Comparison of ENCODE assay signal across 9 mouse cellular contexts in genomic region chr2:59772261-59772683, GRCm38 (mm10).
DNase-seq lines count a peak whose midpoint lies in the region; ATAC-seq lines count a peak whose summit lies in the region.
"Had no signal": no experiment of that assay in that cellular context is flagged by ENCODE, and none has a peak within 500 bp of the region (broad histone marks: within the 10 kb centered on the region; RNA-seq: fewer than 3 reads in every experiment).

No protein-coding gene starts in this region.

- H3K4me2 ChIP-seq in embryonic facial prominence, embryonic 12.5 days (replicated peaks) = peak overlapping the region; percentile 21; the same call in 1 of the 2 replicates
- 0 out of 2 replicates have a peak overlapping the region, but pooled peaks have one; percentile 2 for H3K4me2 ChIP-seq in kidney, embryonic 14.5 days (replicated peaks; ENCODE audit: low read depth, low read length)
- H3K4me2 ChIP-seq in neural tube, embryonic 12.5 days (replicated peaks) = peak overlapping the region; percentile 40

- 31% methylated on average over 12 of the region's 12 CpGs for WGBS in embryonic facial prominence, embryonic 12.5 days
- 17% methylated on average over 12 of the region's 12 CpGs for WGBS in kidney, embryonic 14.5 days
- WGBS in neural tube, embryonic 12.5 days = 25% methylated on average over 12 of the region's 12 CpGs

- H3K9ac ChIP-seq in embryonic facial prominence, embryonic 12.5 days = no peak overlapping the region
- H3K9ac ChIP-seq in kidney, embryonic 14.5 days (ENCODE audit: low read depth, low read length) = peak overlapping the region; percentile 18; the same call in 1 of the 2 replicates
- no peak overlapping the region for H3K9ac ChIP-seq in neural tube, embryonic 12.5 days

- H3K4me3 ChIP-seq in embryonic facial prominence, embryonic 12.5 days = no peak overlapping the region
- H3K4me3 ChIP-seq in kidney, embryonic 14.5 days (ENCODE audit: low read length) = no peak overlapping the region
- H3K4me3 ChIP-seq in neural tube, embryonic 12.5 days = no peak overlapping the region
- H3K4me3 ChIP-seq: gastrocnemius, adult 2 months had no signal

- H3K9me3 ChIP-seq in embryonic facial prominence, embryonic 12.5 days = no peaks in the 10 kb centered on the region
- no peaks in the 10 kb centered on the region for H3K9me3 ChIP-seq in kidney, embryonic 14.5 days (ENCODE audit: control insufficient read depth, low read length)
- H3K9me3 ChIP-seq in neural tube, embryonic 12.5 days = no peaks in the 10 kb centered on the region

- peak; percentile 64 for DNase-seq in kidney, adult 11 months
- no peak for DNase-seq in kidney, adult 18-20 months
- DNase-seq in right cerebral cortex, adult 2 months (ENCODE audit: low spot score in 2 of 2) = no peak
- DNase-seq in B cell, adult 2 months = no peak
- DNase-seq in cerebellum, postnatal 10 days = no peak
- DNase-seq: gastrocnemius, adult 2 months had no signal

- H3K27ac ChIP-seq in embryonic facial prominence, embryonic 12.5 days = peak overlapping the region; percentile 73
- H3K27ac ChIP-seq in kidney, embryonic 14.5 days (ENCODE audit: low read depth, low read length) = peak overlapping the region; percentile 83
- H3K27ac ChIP-seq in neural tube, embryonic 12.5 days = no peak overlapping the region
- H3K27ac ChIP-seq: gastrocnemius, adult 2 months had no signal

- no peaks in the 10 kb centered on the region for H3K36me3 ChIP-seq in embryonic facial prominence, embryonic 12.5 days
- peaks cover 27% of the 10 kb centered on the region for H3K36me3 ChIP-seq in kidney, embryonic 14.5 days (ENCODE audit: control insufficient read depth, insufficient read depth, low read length)
- H3K36me3 ChIP-seq in neural tube, embryonic 12.5 days = 0 out of 2 replicates have a peak, but pooled peaks cover 2% of the 10 kb centered on the region

- peak; percentile 79 for ATAC-seq in embryonic facial prominence, embryonic 12.5 days (ENCODE audit: insufficient number of reproducible peaks, insufficient read depth, low FRiP score, low TSS enrichment)
- ATAC-seq in kidney, embryonic 14.5 days (ENCODE audit: low FRiP score, low TSS enrichment) = peak; percentile 88
- peak; percentile 82 for ATAC-seq in neural tube, embryonic 12.5 days (ENCODE audit: low FRiP score, low read depth)

- H3K4me1 ChIP-seq in embryonic facial prominence, embryonic 12.5 days = peaks cover 49% of the 10 kb centered on the region
- H3K4me1 ChIP-seq in kidney, embryonic 14.5 days (ENCODE audit: control insufficient read depth, insufficient read depth, low read length) = peaks cover 54% of the 10 kb centered on the region
- peaks cover 16% of the 10 kb centered on the region for H3K4me1 ChIP-seq in neural tube, embryonic 12.5 days

- no peaks in the 10 kb centered on the region for H3K27me3 ChIP-seq in embryonic facial prominence, embryonic 12.5 days
- H3K27me3 ChIP-seq in kidney, embryonic 14.5 days (ENCODE audit: control insufficient read depth, insufficient read depth, low read length) = no peaks in the 10 kb centered on the region
- no peaks in the 10 kb centered on the region for H3K27me3 ChIP-seq in neural tube, embryonic 12.5 days (replicated peaks)
